Mouse (Mus musculus): ENCODE measurements at regions not wholly inside any gene's neighbourhood (a gene's known extent, or its start where the extent isn't known, plus 50 kb on each side); places are given as distances from the start of the nearest gene placed in this dataset.

- TF ChIP-seq CTCF (conservative IDR thresholded peaks at IDR 0.05) = no peak
- Histone ChIP-seq H3K4me3 (no peak overlapping the region), H3K27ac (no peak overlapping the region)
- DNase-seq (ENCODE audit: low spot score in 2 of 2) = no peak
These were observed 423.3 kb downstream of the Zic3 start for GRCm38 (mm10) chrX:58445624-58446323.

DNA sequence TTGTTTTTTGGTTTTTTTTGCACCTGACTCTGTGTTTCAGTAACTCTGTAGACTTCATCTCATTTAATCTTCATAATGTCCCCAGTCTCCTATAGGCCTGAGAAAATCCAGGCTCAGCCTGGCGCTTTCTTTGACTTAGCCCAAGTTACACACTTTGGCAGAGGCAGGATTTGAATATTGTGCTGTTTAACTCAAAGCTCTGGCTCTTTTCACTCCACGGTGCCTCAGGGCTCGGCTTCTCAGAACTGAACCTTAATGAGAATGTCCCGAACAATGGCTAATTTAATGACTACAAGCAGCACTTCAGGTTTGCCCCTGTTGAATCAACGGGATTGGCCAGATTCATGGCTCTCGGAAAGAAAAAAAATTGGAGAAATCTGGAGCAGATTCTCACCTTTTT lies 425.1 kb downstream of the Zic3 start:
- H3K27ac ChIP-seq = no peak overlapping the region
- no peak overlapping the region for H3K4me3 ChIP-seq
- no peak for TF ChIP-seq CTCF (conservative IDR thresholded peaks at IDR 0.05)
- no peak for DNase-seq (ENCODE audit: low spot score in 2 of 2)

DNA sequence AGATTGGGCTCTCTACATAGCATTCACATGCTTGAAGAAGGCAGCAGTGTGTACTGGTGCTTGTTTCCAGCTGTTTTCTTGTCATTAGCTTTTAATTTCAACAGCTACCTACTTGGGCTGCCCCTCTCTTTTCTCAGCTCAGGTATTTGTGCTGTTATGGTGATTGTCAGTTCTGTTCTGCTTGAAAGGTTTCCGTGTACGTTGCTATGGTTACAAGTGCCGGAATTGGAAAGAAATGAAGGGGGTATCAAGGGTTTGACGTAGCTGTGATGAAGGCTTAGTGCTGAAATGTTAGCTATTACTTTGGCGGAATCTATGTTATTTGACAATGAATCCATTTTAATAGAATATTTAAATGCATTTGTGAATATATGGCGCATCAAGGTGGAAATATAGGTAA lies 439.5 kb upstream of the 4930550L24Rik start:
- H3K4me3 ChIP-seq = no peak overlapping the region
- no peak for TF ChIP-seq CTCF (conservative IDR thresholded peaks at IDR 0.05)
- H3K27ac ChIP-seq = no peak overlapping the region
- no peak for DNase-seq (ENCODE audit: low spot score in 2 of 2)

DNA sequence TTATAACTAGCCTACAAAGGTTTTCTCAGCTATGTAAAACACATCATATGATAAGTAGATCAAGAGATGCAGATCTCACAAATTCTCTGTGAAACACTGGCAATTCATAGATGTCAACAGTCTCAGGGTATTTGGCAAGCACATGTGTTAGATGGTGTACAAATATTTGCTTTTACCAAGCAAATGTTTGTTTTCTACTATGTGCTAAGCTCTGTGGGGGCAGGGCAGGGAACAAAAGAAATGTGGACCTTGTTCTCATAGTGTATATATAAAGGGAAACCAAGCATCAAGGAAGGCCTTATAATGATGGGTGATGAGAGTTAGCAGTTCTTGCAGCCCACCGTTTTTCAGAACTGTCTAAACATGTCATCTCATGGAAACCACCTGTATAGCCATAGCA lies 438.2 kb upstream of the 4930550L24Rik start:
- H3K4me3 ChIP-seq = no peak overlapping the region
- TF ChIP-seq CTCF (conservative IDR thresholded peaks at IDR 0.05) = no peak
- DNase-seq (ENCODE audit: low spot score in 2 of 2) = no peak

DNA sequence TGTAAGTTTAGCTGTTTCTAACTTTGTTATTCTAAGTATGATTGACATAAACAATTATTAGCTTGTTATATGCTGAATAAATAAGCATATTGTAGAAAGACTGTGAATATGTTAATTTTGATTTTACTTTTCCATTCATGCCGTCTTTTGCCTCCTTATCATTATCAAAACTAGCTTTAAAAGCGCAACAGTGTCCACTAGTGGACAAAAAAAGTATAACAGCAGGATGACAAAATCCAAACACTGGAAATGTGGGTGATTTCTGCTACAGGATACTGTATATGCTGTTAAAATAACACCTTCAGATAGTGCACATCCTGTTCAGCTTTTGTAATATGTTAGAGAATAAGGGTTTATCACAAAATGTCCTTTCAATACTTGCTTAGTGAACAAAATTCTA lies 418.3 kb upstream of the 4930550L24Rik start:
- DNase-seq (ENCODE audit: low spot score in 2 of 2) = peak in 1 of 2 experiments; percentile 47
- Histone ChIP-seq H3K4me3 (no peak overlapping the region), H3K27ac (no peak overlapping the region)
- TF ChIP-seq CTCF (conservative IDR thresholded peaks at IDR 0.05) = peak; percentile 91

More for the DNA sequence above, 438.2 kb upstream of the 4930550L24Rik start:
- H3K27ac ChIP-seq = no peak overlapping the region

- DNase-seq (ENCODE audit: low spot score in 2 of 2) = peak; percentile 26 to 32
- Histone ChIP-seq H3K4me3 (no peak overlapping the region), H3K27ac (peak overlapping the region; percentile 55; the same call in 1 of the 2 replicates)
- TF ChIP-seq CTCF (conservative IDR thresholded peaks at IDR 0.05) = no peak
These were observed 405.6 kb upstream of the 4930550L24Rik start for GRCm38 (mm10) chrX:58503573-58503972.

DNA sequence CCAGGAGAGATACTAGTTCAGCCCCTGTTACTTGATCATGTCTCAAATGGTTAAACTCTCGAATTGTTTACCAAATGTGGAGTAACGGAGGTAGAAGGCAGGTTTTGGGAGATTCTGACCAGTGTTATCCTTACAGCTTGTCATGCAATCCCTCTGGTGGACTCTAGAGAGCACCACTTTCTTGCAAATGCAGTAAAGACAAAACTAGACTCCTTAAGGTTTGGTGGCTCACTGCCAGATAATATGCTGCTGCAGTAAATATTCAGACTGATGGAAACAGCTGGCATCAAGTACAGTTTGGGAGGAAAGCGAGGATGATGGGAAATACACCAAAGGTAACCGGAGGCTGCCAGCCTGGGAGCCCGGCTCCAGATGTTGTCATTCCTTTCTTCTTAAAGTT lies 394.2 kb upstream of the 4930550L24Rik start:
- DNase-seq (ENCODE audit: low spot score in 2 of 2) = no peak
- peak; percentile 68 for TF ChIP-seq CTCF (conservative IDR thresholded peaks at IDR 0.05)
- H3K27ac ChIP-seq = no peak overlapping the region
- H3K4me3 ChIP-seq = no peak overlapping the region

Data from layer of hippocampus, adult 2 months (tissue).